Mouse (Mus musculus) megakaryocyte, embryonic 14.5 days (primary cell): ENCODE data around the gene Kcnk12. TPM values are rescaled to one million over a fixed set of nuclear protein-coding genes. Genes with fewer than 3 reads are reported as not detected.

Source experiments
- H3K27me3 ChIP-seq: replicated peaks from 2 replicates; pipeline ENCODE3; 2012; ENCODE audit warnings: inconsistent platforms
- H3K36me3 ChIP-seq: replicated peaks from 2 replicates; pipeline ENCODE3; 2012; ENCODE audit warnings: low read length, inconsistent platforms, mixed read lengths
- H3K4me1 ChIP-seq: 2 replicates; pipeline ENCODE4 v1.6.1; 2012; ENCODE audit warnings: inconsistent platforms
- H3K4me3 ChIP-seq: replicated peaks from 2 replicates; pipeline ENCODE3; 2012; ENCODE audit warnings: moderate library complexity, mild to moderate bottlenecking, inconsistent platforms
- H3K9me3 ChIP-seq: 2 replicates; pipeline ENCODE4 v1.6.1; 2012; ENCODE audit warnings: inconsistent platforms
- FLI1 ChIP-seq: IDR thresholded peaks from 2 replicates; pipeline ENCODE4 v1.6.1; 2012; ENCODE audit warnings: low read length, inconsistent platforms, mixed read lengths
- GATA1 ChIP-seq: IDR thresholded peaks from 3 replicates; pipeline ENCODE4 v1.6.1; 2012; ENCODE audit warnings: mixed read lengths, low read length, inconsistent platforms, borderline replicate concordance
- polyA plus RNA-seq: library from polyadenylated mRNA; stranded (reverse); fragments of >175 nt; gene quantifications from 2 replicates; pipeline ENCODE4 v1.2.3, GENCODE M21; 2012; ENCODE audit warnings: low replicate concordance; ENCODE audit not compliant: insufficient read depth

The Kcnk12 gene
- polyA plus RNA-seq, 1 experiment: 4.7 TPM

GRCm38 (mm10) chr17:87726489-87727356, 71.1 kb downstream of the Kcnk12 start:
- H3K36me3 ChIP-seq: peaks cover 40% of the 10 kb centered on the region
- TF ChIP-seq GATA1 (no peak), FLI1 (no peak)
- peaks cover 11% of the 10 kb centered on the region for H3K9me3 ChIP-seq
- H3K4me3 ChIP-seq: no peak overlapping the region
- H3K27me3 ChIP-seq: no peaks in the 10 kb centered on the region
- no peaks in the 10 kb centered on the region for H3K4me1 ChIP-seq

GRCm38 (mm10) chr17:87724727-87725126, 73.1 kb downstream of the Kcnk12 start:
- Histone ChIP-seq H3K36me3 (peaks cover 59% of the 10 kb centered on the region), H3K27me3 (no peaks in the 10 kb centered on the region), H3K4me1 (no peaks in the 10 kb centered on the region), H3K4me3 (no peak overlapping the region), H3K9me3 (peaks cover 11% of the 10 kb centered on the region)
- TF ChIP-seq FLI1: no peak
- no peak for TF ChIP-seq GATA1

GRCm38 (mm10) chr17:87700101-87700500, 97.7 kb downstream of the Kcnk12 start:
- peaks cover 83% of the 10 kb centered on the region for H3K36me3 ChIP-seq
- no peaks in the 10 kb centered on the region for H3K9me3 ChIP-seq
- no peak for TF ChIP-seq FLI1
- TF ChIP-seq GATA1: no peak
- H3K27me3 ChIP-seq: no peaks in the 10 kb centered on the region
- peaks cover 5% of the 10 kb centered on the region for H3K4me1 ChIP-seq
- H3K4me3 ChIP-seq: no peak overlapping the region

- Histone ChIP-seq H3K4me1 (peaks cover 5% of the 10 kb centered on the region), H3K36me3 (peaks cover 82% of the 10 kb centered on the region), H3K27me3 (no peaks in the 10 kb centered on the region), H3K9me3 (no peaks in the 10 kb centered on the region), H3K4me3 (no peak overlapping the region)
- TF ChIP-seq FLI1 (no peak), GATA1 (no peak)
These were observed 98.6 kb downstream of the Kcnk12 start for GRCm38 (mm10) chr17:87698996-87699765.

GRCm38 (mm10) chr17:87696814-87697213, 101.0 kb downstream of the Kcnk12 start:
- TF ChIP-seq FLI1 (no peak), GATA1 (no peak)
- no peaks in the 10 kb centered on the region for H3K27me3 ChIP-seq
- H3K9me3 ChIP-seq: no peaks in the 10 kb centered on the region
- H3K4me3 ChIP-seq: no peak overlapping the region
- H3K36me3 ChIP-seq: peaks cover 75% of the 10 kb centered on the region
- peaks cover 5% of the 10 kb centered on the region for H3K4me1 ChIP-seq

GRCm38 (mm10) chr17:87695874-87696465, 101.8 kb downstream of the Kcnk12 start:
- H3K9me3 ChIP-seq: no peaks in the 10 kb centered on the region
- peaks cover 75% of the 10 kb centered on the region for H3K36me3 ChIP-seq
- H3K27me3 ChIP-seq: no peaks in the 10 kb centered on the region
- H3K4me3 ChIP-seq: peak overlapping the region; percentile 59
- no peak for TF ChIP-seq FLI1
- TF ChIP-seq GATA1: no peak
- H3K4me1 ChIP-seq: peaks cover 5% of the 10 kb centered on the region

Other genes starting within 250 kb of the Kcnk12 start
- gene Epcam, start 162.0 kb downstream of the Kcnk12 start, polyA plus RNA-seq: not detected in 2 replicates
- gene Msh2, start 125.7 kb downstream of the Kcnk12 start, polyA plus RNA-seq: 3.6 TPM in 1 of 2 replicates, not detected in the other
- gene Rpl36-ps4, start 123.0 kb upstream of the Kcnk12 start, polyA plus RNA-seq: not detected in 2 replicates
- 0.38 and 2.5 TPM in 2 replicates for gene Msh6, start 177.1 kb upstream of the Kcnk12 start, polyA plus RNA-seq